Mouse (Mus musculus): ENCODE measurements around the gene Zfp229. TPM values are rescaled to one million over a fixed set of nuclear protein-coding genes. Genes with fewer than 3 reads are reported as not detected.
A peak's percentile ranks its signal among the peaks of the same experiment; 100 is the strongest.
"Not testable (repeated sequence)": the region's sequence is repeated elsewhere in the genome, so short reads cannot be mapped to it uniquely, and the experiment has no call there.

Gene Zfp229
- polyA plus RNA-seq, 1 experiment from 2014 or later, result 7.2 TPM

DNA sequence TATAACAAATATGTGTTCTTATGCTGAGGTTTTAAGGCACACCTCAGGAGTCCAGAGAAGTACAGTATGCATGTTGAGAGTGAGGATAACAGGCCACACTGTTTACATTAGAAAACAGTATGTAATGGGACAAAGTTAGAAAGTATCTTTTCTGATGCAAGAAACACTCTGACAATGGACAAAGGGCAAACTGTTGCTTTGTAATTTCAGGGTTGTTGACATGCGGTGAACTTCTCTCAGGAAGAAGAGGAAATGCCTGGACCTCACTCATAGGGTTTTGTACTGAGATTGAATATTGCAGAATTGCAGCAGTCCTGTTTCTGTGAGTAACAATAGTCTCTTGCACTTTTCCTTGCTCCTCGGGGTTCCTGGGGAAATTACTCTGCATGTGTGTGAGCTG lies 22.2 kb upstream of the Zfp229 start:
- H3K27ac ChIP-seq (ENCODE audit: low read depth), result peak overlapping the region; percentile 97; the same call in 1 of the 2 replicates
- no peak for TF ChIP-seq CTCF (IDR thresholded peaks at IDR 0.05; ENCODE audit: low read depth)
- no peak for ATAC-seq (ENCODE audit: insufficient read depth)

DNA sequence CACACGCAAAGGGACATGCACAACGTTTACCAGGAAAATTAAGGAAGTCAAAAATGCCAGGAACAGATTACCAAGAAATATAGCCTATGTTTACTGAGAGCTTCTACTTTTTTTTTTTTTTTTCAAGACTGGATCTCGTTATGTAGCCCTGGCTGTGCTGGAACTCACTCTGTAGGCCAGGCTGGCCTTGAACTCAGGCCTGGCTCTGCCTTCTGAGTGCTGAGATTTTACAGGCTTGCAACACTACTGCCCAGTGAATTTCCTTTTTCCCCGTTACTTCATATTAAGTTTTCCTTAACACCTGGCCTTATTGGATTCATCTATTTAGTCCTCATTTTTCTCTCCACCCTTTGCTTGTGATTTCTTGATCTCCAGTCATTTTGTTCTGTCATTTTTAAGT lies 2.5 kb downstream of the Zfp229 start:
- Histone ChIP-seq H3K4me2 (peak overlapping the region; percentile 60), H3K27me3 (ENCODE audit: insufficient read depth, low read length) (no peaks in the 10 kb centered on the region), H3K9ac (peak overlapping the region; percentile 71; the same call in 1 of the 2 replicates), H3K36me3 (ENCODE audit: insufficient read depth) (peaks cover 5% of the 10 kb centered on the region; the same call in 1 of the 2 replicates), H3K4me3 (ENCODE audit: low read depth, low read length) (peak overlapping the region; percentile 64), H3K27ac (ENCODE audit: low read depth) (peak overlapping the region; percentile 86), H3K9me3 (ENCODE audit: low read depth, low read length) (no peaks in the 10 kb centered on the region), H3K4me1 (ENCODE audit: insufficient read depth) (no peaks in the 10 kb centered on the region)
- 63% methylated on average over 4 of the region's 4 CpGs for WGBS
- ATAC-seq (ENCODE audit: insufficient read depth), result peak; percentile 8; the same call in 1 of the 2 replicates
- no peak for TF ChIP-seq CTCF (IDR thresholded peaks at IDR 0.05; ENCODE audit: low read depth)
- no peak for DNase-seq

More for the DNA sequence above, 22.2 kb upstream of the Zfp229 start:
- Histone ChIP-seq H3K4me1 (ENCODE audit: insufficient read depth) (0 out of 2 replicates have a peak, but pooled peaks cover 4% of the 10 kb centered on the region), H3K4me2 (peak overlapping the region; percentile 73), H3K27me3 (ENCODE audit: insufficient read depth, low read length) (no peaks in the 10 kb centered on the region), H3K36me3 (ENCODE audit: insufficient read depth) (peaks cover 10% of the 10 kb centered on the region; the same call in 1 of the 2 replicates), H3K9me3 (ENCODE audit: low read depth, low read length) (no peaks in the 10 kb centered on the region), H3K4me3 (ENCODE audit: low read depth, low read length) (peak overlapping the region; percentile 52), H3K9ac (peak overlapping the region; percentile 72)
- peak; percentile 13 for DNase-seq
- 31% methylated on average over 2 of the region's 2 CpGs for WGBS

DNA sequence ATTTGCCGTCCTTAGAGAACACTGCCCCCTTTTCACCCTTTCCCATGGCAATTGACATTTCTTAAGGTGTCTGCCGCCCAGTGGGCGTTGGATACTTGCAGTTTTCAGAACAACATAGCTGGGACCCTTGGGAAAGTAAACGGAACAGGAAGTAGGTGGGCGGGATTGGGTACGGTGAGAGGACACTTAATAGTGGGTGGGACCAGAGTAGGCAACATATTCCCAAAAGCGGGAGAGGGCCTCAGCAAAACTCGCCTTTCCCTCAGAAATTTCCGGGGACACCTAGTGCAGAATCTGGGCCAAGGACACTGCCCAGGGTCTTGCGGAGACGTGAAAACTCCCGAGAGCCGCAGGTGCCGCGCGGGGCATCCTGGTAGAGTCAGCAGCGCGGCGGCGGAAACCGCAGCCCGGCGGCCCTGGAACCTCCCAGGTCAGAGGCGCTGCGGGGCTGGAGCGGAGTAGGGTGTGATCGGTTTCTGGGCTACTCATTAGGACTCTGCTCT lies 3.0 kb downstream of the Zfp229 start:
- DNase-seq (peak; percentile 89), ATAC-seq (ENCODE audit: insufficient read depth) (peak; percentile 99)
- Histone ChIP-seq H3K4me3 (ENCODE audit: low read depth, low read length) (peak overlapping the region; percentile 64), H3K4me1 (ENCODE audit: insufficient read depth) (no peaks in the 10 kb centered on the region), H3K36me3 (ENCODE audit: insufficient read depth) (peaks cover 5% of the 10 kb centered on the region; the same call in 1 of the 2 replicates), H3K27me3 (ENCODE audit: insufficient read depth, low read length) (no peaks in the 10 kb centered on the region), H3K9ac (peak overlapping the region; percentile 71), H3K9me3 (ENCODE audit: low read depth, low read length) (no peaks in the 10 kb centered on the region), H3K27ac (ENCODE audit: low read depth) (peak overlapping the region; percentile 86), H3K4me2 (peak overlapping the region; percentile 60)
- 0% methylated on average over 27 of the region's 27 CpGs for WGBS
- TF ChIP-seq CTCF (IDR thresholded peaks at IDR 0.05; ENCODE audit: low read depth), result peak; percentile 52

GRCm38 (mm10) chr17:21752791-21753190 lies 22.2 kb downstream of the Zfp229 start:
- no peak for ATAC-seq (ENCODE audit: insufficient read depth)
- Histone ChIP-seq H3K9ac (no peak overlapping the region), H3K9me3 (ENCODE audit: low read depth, low read length) (no peaks in the 10 kb centered on the region), H3K27ac (ENCODE audit: low read depth) (no peak overlapping the region), H3K4me1 (ENCODE audit: insufficient read depth) (no peaks in the 10 kb centered on the region), H3K4me2 (no peak overlapping the region), H3K4me3 (ENCODE audit: low read depth, low read length) (no peak overlapping the region), H3K27me3 (ENCODE audit: insufficient read depth, low read length) (no peaks in the 10 kb centered on the region), H3K36me3 (ENCODE audit: insufficient read depth) (no peaks in the 10 kb centered on the region)
- DNase-seq, result peak; percentile 2
- 33% methylated on average over 2 of the region's 2 CpGs for WGBS
- no peak for TF ChIP-seq CTCF (IDR thresholded peaks at IDR 0.05; ENCODE audit: low read depth)

GRCm38 (mm10) chr17:21753342-21754208 lies 23.0 kb downstream of the Zfp229 start:
- no peak for TF ChIP-seq CTCF (IDR thresholded peaks at IDR 0.05; ENCODE audit: low read depth)
- WGBS, result 12% methylated on average over 20 of the region's 20 CpGs
- H3K9ac ChIP-seq, result peak overlapping the region; percentile 44
- H3K9me3 ChIP-seq (ENCODE audit: low read depth, low read length), result no peaks in the 10 kb centered on the region
- DNase-seq (peak; percentile 25), ATAC-seq (ENCODE audit: insufficient read depth) (peak; percentile 41)
- no peaks in the 10 kb centered on the region for H3K27me3 ChIP-seq (ENCODE audit: insufficient read depth, low read length)
- peak overlapping the region; percentile 30 for H3K4me3 ChIP-seq (ENCODE audit: low read depth, low read length)
- H3K4me2 ChIP-seq, result peak overlapping the region; percentile 60
- H3K27ac ChIP-seq (ENCODE audit: low read depth), result no peak overlapping the region
- no peaks in the 10 kb centered on the region for H3K36me3 ChIP-seq (ENCODE audit: insufficient read depth)
- H3K4me1 ChIP-seq (ENCODE audit: insufficient read depth), result no peaks in the 10 kb centered on the region

DNA sequence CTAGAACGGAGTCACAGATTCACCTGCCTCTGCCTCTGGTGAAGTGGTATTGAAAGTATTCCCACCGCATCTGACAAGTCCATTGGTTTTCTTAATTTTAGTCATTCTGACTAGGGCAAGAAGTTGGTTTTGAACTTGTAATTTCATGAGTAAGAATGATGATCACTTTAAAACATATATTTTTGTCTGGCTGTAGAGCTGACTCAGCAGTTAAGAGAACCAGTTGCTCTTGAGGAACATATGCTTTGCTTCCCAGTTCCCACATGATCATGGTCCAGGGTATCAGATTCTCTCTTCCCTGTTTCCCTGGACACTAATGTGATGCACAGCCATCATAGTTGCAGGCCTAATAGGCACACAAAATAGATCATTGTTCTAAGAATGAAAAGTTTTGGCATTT lies 39.7 kb downstream of the Zfp229 start:
- DNase-seq (no peak), ATAC-seq (ENCODE audit: insufficient read depth) (no peak)
- Histone ChIP-seq H3K4me3 (ENCODE audit: low read depth, low read length) (no peak overlapping the region), H3K9me3 (ENCODE audit: low read depth, low read length) (no peaks in the 10 kb centered on the region), H3K9ac (no peak overlapping the region), H3K27ac (ENCODE audit: low read depth) (no peak overlapping the region), H3K4me1 (ENCODE audit: insufficient read depth) (no peaks in the 10 kb centered on the region), H3K27me3 (ENCODE audit: insufficient read depth, low read length) (no peaks in the 10 kb centered on the region), H3K36me3 (ENCODE audit: insufficient read depth) (no peaks in the 10 kb centered on the region), H3K4me2 (no peak overlapping the region)
- 83% methylated on average over 2 of the region's 2 CpGs for WGBS
- no peak for TF ChIP-seq CTCF (IDR thresholded peaks at IDR 0.05; ENCODE audit: low read depth)

- Histone ChIP-seq H3K4me1 (ENCODE audit: insufficient read depth) (no peaks in the 10 kb centered on the region), H3K27me3 (ENCODE audit: insufficient read depth, low read length) (no peaks in the 10 kb centered on the region), H3K36me3 (ENCODE audit: insufficient read depth) (no peaks in the 10 kb centered on the region), H3K9me3 (ENCODE audit: low read depth, low read length) (no peaks in the 10 kb centered on the region), H3K4me2 (no peak overlapping the region), H3K4me3 (ENCODE audit: low read depth, low read length) (no peak overlapping the region), H3K27ac (ENCODE audit: low read depth) (no peak overlapping the region), H3K9ac (no peak overlapping the region)
- DNase-seq, result no peak
- 71% methylated on average over 4 of the region's 4 CpGs for WGBS
- no peak for ATAC-seq (ENCODE audit: insufficient read depth)
- TF ChIP-seq CTCF (IDR thresholded peaks at IDR 0.05; ENCODE audit: low read depth), result no peak
Measured at GRCm38 (mm10) chr17:21792256-21792655, 61.7 kb downstream of the Zfp229 start.

- not testable (repeated sequence) for H3K4me2 ChIP-seq; H3K36me3 ChIP-seq (ENCODE audit: insufficient read depth); H3K27me3 ChIP-seq (ENCODE audit: insufficient read depth, low read length); H3K4me1 ChIP-seq (ENCODE audit: insufficient read depth); H3K9ac ChIP-seq; H3K27ac ChIP-seq (ENCODE audit: low read depth); H3K9me3 ChIP-seq (ENCODE audit: low read depth, low read length); H3K4me3 ChIP-seq (ENCODE audit: low read depth, low read length); ATAC-seq (ENCODE audit: insufficient read depth)
- peak; percentile 70 for DNase-seq
- WGBS, result 41% methylated on average over 18 of the region's 19 CpGs
Measured at GRCm38 (mm10) chr17:21801373-21801772, 70.8 kb downstream of the Zfp229 start.
